ENCODE assay signal across 25 mouse cellular contexts in genomic region chr3:81963768-81964167, GRCm38 (mm10). TPM values are rescaled to one million over a fixed set of nuclear protein-coding genes. Genes with fewer than 3 reads are reported as not detected.
DNase-seq lines count a peak whose midpoint lies in the region; ATAC-seq lines count a peak whose summit lies in the region.
"Had no signal": no experiment of that assay in that cellular context is flagged by ENCODE, and none has a peak within 500 bp of the region (broad histone marks: within the 10 kb centered on the region; RNA-seq: fewer than 3 reads in every experiment).

No protein-coding gene starts in this region.

- no peaks in the 10 kb centered on the region for H3K27me3 ChIP-seq in hindbrain, embryonic 16.5 days (replicated peaks; ENCODE audit: control insufficient read depth, insufficient read depth, low read length)
- H3K27me3 ChIP-seq: forebrain, embryonic 12.5 days; limb, embryonic 13.5 days; liver, embryonic 15.5 days; midbrain, embryonic 15.5 days; neural tube, embryonic 15.5 days had no signal

- no peaks in the 10 kb centered on the region for H3K4me1 ChIP-seq in hindbrain, embryonic 16.5 days (ENCODE audit: control insufficient read depth, insufficient read depth, low read depth, low read length)
- H3K4me1 ChIP-seq: forebrain, embryonic 12.5 days; heart, embryonic 10.5 days; limb, embryonic 13.5 days; liver, embryonic 15.5 days; midbrain, embryonic 15.5 days; neural tube, embryonic 15.5 days had no signal

- H3K9me3 ChIP-seq in hindbrain, embryonic 16.5 days (ENCODE audit: control insufficient read depth, low read length) = no peaks in the 10 kb centered on the region
- H3K9me3 ChIP-seq: forebrain, embryonic 12.5 days; G1E; heart, embryonic 10.5 days; limb, embryonic 13.5 days; liver, embryonic 15.5 days; midbrain, embryonic 15.5 days; neural tube, embryonic 15.5 days had no signal

- no peaks in the 10 kb centered on the region for H3K36me3 ChIP-seq in hindbrain, embryonic 16.5 days (ENCODE audit: control insufficient read depth, insufficient read depth, low read length)
- H3K36me3 ChIP-seq: forebrain, embryonic 12.5 days; G1E; heart, embryonic 10.5 days; limb, embryonic 13.5 days; liver, embryonic 15.5 days; midbrain, embryonic 15.5 days; neural tube, embryonic 15.5 days had no signal

- no peak overlapping the region for H3K4me2 ChIP-seq in hindbrain, embryonic 16.5 days (ENCODE audit: low read length)
- H3K4me2 ChIP-seq: forebrain, embryonic 12.5 days; limb, embryonic 13.5 days; liver, embryonic 15.5 days; midbrain, embryonic 15.5 days; neural tube, embryonic 15.5 days had no signal

- H3K27ac ChIP-seq in hindbrain, embryonic 16.5 days (ENCODE audit: low read depth, low read length) = no peak overlapping the region
- H3K27ac ChIP-seq: forebrain, embryonic 12.5 days; heart, embryonic 10.5 days; limb, embryonic 13.5 days; liver, embryonic 15.5 days; midbrain, embryonic 15.5 days; neural tube, embryonic 15.5 days; stomach, postnatal 0 days had no signal

- WGBS in hindbrain, embryonic 16.5 days = 70% methylated on average over 5 of the region's 5 CpGs

- peak; percentile 74 for ATAC-seq in frontal cortex, adult (ENCODE audit: low TSS enrichment)
- no peak for ATAC-seq in hindbrain, embryonic 16.5 days
- ATAC-seq: activated CD4-positive, CD25-positive, alpha-beta regulatory T cell, adult 4 months; midbrain, embryonic 15.5 days had no signal

- H3K9ac ChIP-seq in hindbrain, embryonic 16.5 days (ENCODE audit: low read depth, low read length) = no peak overlapping the region
- H3K9ac ChIP-seq: forebrain, embryonic 12.5 days; limb, embryonic 13.5 days; liver, embryonic 15.5 days; midbrain, embryonic 15.5 days; neural tube, embryonic 15.5 days had no signal

- no peak for DNase-seq in frontal cortex, postnatal 25 days (ENCODE audit: low spot score in 2 of 2)
- peak; percentile 31 to 39 for DNase-seq in cerebellum, adult 18-20 months
- DNase-seq in cerebellum, postnatal 36 days = peak; percentile 16 to 32
- peak; percentile 23 for DNase-seq in telencephalon, adult 2 months (ENCODE audit: low read depth, low spot score)
- no peak for DNase-seq in lung, postnatal 10 days
- DNase-seq: adrenal gland, postnatal 10 days; kidney, adult 18-20 months; kidney, postnatal 36 days; right cerebral cortex, postnatal 25 days had no signal

- no peak overlapping the region for H3K4me3 ChIP-seq in hindbrain, embryonic 16.5 days (ENCODE audit: low read length)
- H3K4me3 ChIP-seq: forebrain, embryonic 12.5 days; heart, embryonic 10.5 days; limb, embryonic 13.5 days; liver, embryonic 15.5 days; midbrain, embryonic 15.5 days; neural tube, embryonic 15.5 days had no signal

RNA-seq across cellular contexts. Expression of gene Tdo2, which starts 12.2 kb away (rescaled TPM):
- 0.04 and 0.06 TPM in 2 replicates for polyA plus RNA-seq in hindbrain, embryonic 16.5 days (2015; fragmentation: Nextera tagmentation; extraction: Ambion mirVana)
- polyA plus RNA-seq: G1E; liver, embryonic 15.5 days; midbrain, embryonic 15.5 days had no signal

RNA-seq across cellular contexts. Expression of gene Asic5, which starts 18.3 kb away (rescaled TPM):
- not detected in 2 replicates for polyA plus RNA-seq in hindbrain, embryonic 16.5 days (2015; fragmentation: Nextera tagmentation; extraction: Ambion mirVana)
- polyA plus RNA-seq: activated CD4-positive, CD25-positive, alpha-beta regulatory T cell, adult 4 months; cortical plate, adult 2 months; embryonic facial prominence, embryonic 11.5 days; forebrain, embryonic 12.5 days; G1E; heart, embryonic 10.5 days; heart, postnatal 0 days; hindbrain, embryonic 11.5 days; limb, embryonic 13.5 days; liver, embryonic 15.5 days; lung, embryonic 16.5 days; midbrain, embryonic 15.5 days; neural tube, embryonic 15.5 days had no signal

RNA-seq across cellular contexts. Expression of gene Ctso, which starts 31.4 kb away (rescaled TPM):
- 11.9 and 13.6 TPM in 2 replicates for polyA plus RNA-seq in hindbrain, embryonic 16.5 days (2015; fragmentation: Nextera tagmentation; extraction: Ambion mirVana)

Comparison
In these comparisons a context has a peak if more than half of its experiments do, and no peak if none do; other contexts are left out.
1. DNase-seq: peak in cerebellum, adult 18-20 months (2 of 2), cerebellum, postnatal 36 days (2 of 2) and telencephalon, adult 2 months (single experiment); none in frontal cortex, postnatal 25 days (0 of 2) and lung, postnatal 10 days (single experiment).